Mouse (Mus musculus) cerebellum, adult 2 months (tissue): ENCODE results near the gene Zbtb9.

Experiments used
- CTCF ChIP-seq: fragments of 200-500 bp; IDR thresholded peaks from 2 replicates; pipeline ENCODE4 v1.5.1; 2011; ENCODE audit warnings: low read depth, mild to moderate bottlenecking, control low read depth, low read length, moderate library complexity, borderline replicate concordance; ENCODE audit not compliant: insufficient read depth
- POLR2A ChIP-seq: fragments of 200-500 bp; IDR thresholded peaks from 2 replicates; pipeline ENCODE4 v1.6.1; 2011; ENCODE audit warnings: low read length, control low read depth, borderline replicate concordance; ENCODE audit not compliant: insufficient read depth

DNA sequence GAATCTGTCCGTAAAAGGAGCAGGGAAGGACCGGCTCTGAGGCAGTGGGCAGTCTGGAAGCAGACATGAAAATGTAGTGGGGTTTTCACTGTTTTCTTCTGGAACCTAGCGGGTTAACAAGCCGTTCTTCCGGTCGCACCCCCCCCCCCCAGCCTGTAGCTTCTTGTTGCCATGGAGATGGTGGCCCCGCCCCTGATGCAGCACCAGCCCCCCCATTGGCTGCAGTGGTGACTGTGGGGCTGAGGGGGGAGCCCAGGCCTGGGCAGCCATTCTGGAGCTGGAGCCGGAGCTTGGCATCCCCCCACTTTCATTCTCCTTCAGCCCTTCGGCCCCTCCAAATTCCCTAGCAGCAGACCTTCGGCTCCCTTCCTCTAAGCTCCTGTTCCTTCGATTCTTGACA lies 21.6 kb upstream of the Zbtb9 start:
- TF ChIP-seq POLR2A (no peak), CTCF (no peak)
